Mouse (Mus musculus): Measurements from ENCODE around the gene Eln.

DNA sequence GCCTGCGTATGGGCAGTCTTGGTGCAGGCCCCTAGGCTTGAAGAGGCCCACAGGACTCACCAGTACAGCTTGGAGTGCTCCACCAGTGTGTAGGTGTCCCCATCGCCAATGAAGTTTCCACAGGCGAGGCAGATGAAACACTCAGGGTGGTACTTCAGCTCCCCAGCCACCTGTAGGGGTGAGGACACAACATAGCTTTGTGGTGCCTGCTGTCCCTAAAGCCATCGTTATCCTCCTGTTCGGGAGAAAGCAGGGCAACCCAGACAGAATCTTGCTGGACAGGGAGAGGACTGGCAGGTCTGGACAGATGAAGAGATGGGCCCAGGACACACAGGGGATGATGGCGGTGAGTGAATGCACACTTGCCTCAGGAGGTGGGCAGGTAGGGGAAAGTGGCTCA lies 74.5 kb downstream of the Eln start:
- TF ChIP-seq CTCF (IDR thresholded peaks at IDR 0.05; ENCODE audit: low read depth, low read length) (no peak), POLR2A (IDR thresholded peaks at IDR 0.05; ENCODE audit: insufficient read depth, low read length) (no peak)

Measured in ES-Bruce4 (cell line).